Mouse (Mus musculus) MEL (cell line): ENCODE data around the gene Tas2r144. TPM values are rescaled to one million over a fixed set of nuclear protein-coding genes. Genes with fewer than 3 reads are reported as not detected.

Experiments used
- DNase-seq: peaks from one replicate; pipeline ENCODE4 v3.0.0; 2011; ENCODE audit warnings: low read depth, low spot score
- H3K27ac ChIP-seq: 2 replicates; pipeline ENCODE4 v1.5.1; 2012; ENCODE audit warnings: low read depth, mild to moderate bottlenecking, control low read depth, low read length, moderate library complexity; ENCODE audit not compliant: control insufficient read depth
- H3K27me3 ChIP-seq, 2 experiments: fragments of 150-350 bp in 1 of 2; sonication (generic) in 1 of 2; 2 replicates each; pipeline ENCODE4 v1.6.1; 2012; ENCODE audit warnings: low read length in 2 of 2, mild to moderate bottlenecking in 2 of 2, improper control_type of control experiment in 1 of 2, moderate library complexity in 1 of 2; ENCODE audit not compliant: insufficient read depth in 2 of 2, control insufficient read depth in 1 of 2
- H3K36me3 ChIP-seq, 2 experiments: 2 replicates each; pipeline ENCODE4 v1.6.1; 2012 to 2014; ENCODE audit warnings: low read length in 2 of 2, improper control_type of control experiment in 1 of 2, inconsistent platforms in 1 of 2, mild to moderate bottlenecking in 1 of 2; ENCODE audit not compliant: insufficient read depth in 2 of 2, control insufficient read depth in 1 of 2
- H3K4me1 ChIP-seq, 2 experiments: fragments of 150-350 bp in 1 of 2; sonication (generic) in 1 of 2; 2 replicates each; pipeline ENCODE4 v1.6.1; 2012; ENCODE audit warnings: low read length in 2 of 2, improper control_type of control experiment in 1 of 2, mild to moderate bottlenecking in 1 of 2; ENCODE audit not compliant: insufficient read depth in 2 of 2, control insufficient read depth in 1 of 2
- H3K4me3 ChIP-seq, 2 experiments: fragments of 150-350 bp in 1 of 2; sonication (generic) in 1 of 2; 2 replicates each; pipeline ENCODE4 v1.5.1; 2012; ENCODE audit warnings: low read depth in 2 of 2, low read length in 2 of 2, mild to moderate bottlenecking in 2 of 2, moderate library complexity in 2 of 2, control low read depth in 1 of 2, improper control_type of control experiment in 1 of 2; ENCODE audit not compliant: control insufficient read depth in 1 of 2, insufficient read depth in 1 of 2
- H3K79me2 ChIP-seq: 2 replicates; pipeline ENCODE4 v1.6.1; 2012; ENCODE audit warnings: mild to moderate bottlenecking, low read length, moderate library complexity; ENCODE audit not compliant: control insufficient read depth, poor library complexity, insufficient read depth
- H3K9ac ChIP-seq: 2 replicates; pipeline ENCODE4 v1.6.1; 2012; ENCODE audit warnings: low read depth, mild to moderate bottlenecking, control low read depth, low read length, moderate library complexity; ENCODE audit not compliant: control insufficient read depth, poor library complexity, severe bottlenecking
- H3K9me3 ChIP-seq: fragments of 150-350 bp; sonication (generic); replicated peaks from 2 replicates; pipeline ENCODE4 v1.6.1; 2012; ENCODE audit warnings: mild to moderate bottlenecking, low read length, improper control_type of control experiment, moderate library complexity; ENCODE audit not compliant: insufficient read depth
- BHLHE40 ChIP-seq: IDR thresholded peaks from 2 replicates; pipeline ENCODE4 v1.6.1; 2012; ENCODE audit warnings: low read depth, mild to moderate bottlenecking, inconsistent platforms, low read length, improper control_type of control experiment, borderline replicate concordance
- CHD2 ChIP-seq: IDR thresholded peaks from 2 replicates; pipeline ENCODE4 v1.6.1; 2011; ENCODE audit warnings: low read length, improper control_type of control experiment
- E2F4 ChIP-seq: IDR thresholded peaks from 2 replicates; pipeline ENCODE4 v1.6.1; 2011; ENCODE audit warnings: low read depth, low read length, improper control_type of control experiment, borderline replicate concordance
- ELF1 ChIP-seq: IDR thresholded peaks from 2 replicates; pipeline ENCODE4 v1.6.1; 2014; ENCODE audit warnings: low read depth, mild to moderate bottlenecking, inconsistent platforms, low read length, improper control_type of control experiment, moderate library complexity
- EP300 ChIP-seq, 2 experiments: IDR thresholded peaks; 2 replicates each; pipeline ENCODE4 v1.6.1; 2011; ENCODE audit warnings: improper control_type of control experiment in 2 of 2, low read length in 2 of 2, low read depth in 1 of 2, mild to moderate bottlenecking in 1 of 2
- GATA1 ChIP-seq: IDR thresholded peaks from 2 replicates; pipeline ENCODE4 v1.6.1; 2011; ENCODE audit warnings: low read depth, low read length, improper control_type of control experiment
- HCFC1 ChIP-seq: IDR thresholded peaks from 2 replicates; pipeline ENCODE4 v1.6.1; 2012; ENCODE audit warnings: low read depth, mild to moderate bottlenecking, inconsistent platforms, low read length, improper control_type of control experiment, moderate library complexity
- KAT2A ChIP-seq: conservative IDR thresholded peaks from 2 replicates; pipeline ENCODE4 v1.6.1; 2012; ENCODE audit warnings: low read depth, low read length, improper control_type of control experiment, inconsistent platforms
- MAZ ChIP-seq: IDR thresholded peaks from 2 replicates; pipeline ENCODE4 v1.6.1; 2012; ENCODE audit warnings: low read depth, mild to moderate bottlenecking, inconsistent platforms, low read length, improper control_type of control experiment
- MXI1 ChIP-seq: IDR thresholded peaks from 2 replicates; pipeline ENCODE4 v1.6.1; 2011; ENCODE audit warnings: mild to moderate bottlenecking, low read depth, low read length, improper control_type of control experiment
- MYC ChIP-seq: IDR thresholded peaks from 2 replicates; pipeline ENCODE4 v1.6.1; 2011; ENCODE audit warnings: low read depth, mild to moderate bottlenecking, low read length, improper control_type of control experiment, moderate library complexity
- NRF1 ChIP-seq: IDR thresholded peaks from 2 replicates; pipeline ENCODE4 v1.6.1; 2014; ENCODE audit warnings: low read depth, mild to moderate bottlenecking, inconsistent platforms, low read length, improper control_type of control experiment, moderate library complexity; ENCODE audit not compliant: poor library complexity, insufficient read depth, severe bottlenecking
- SIN3A ChIP-seq: IDR thresholded peaks from 2 replicates; pipeline ENCODE4 v1.6.1; 2012; ENCODE audit warnings: low read length, improper control_type of control experiment, inconsistent platforms
- TAL1 ChIP-seq: IDR thresholded peaks from 2 replicates; pipeline ENCODE4 v1.6.1; 2012; ENCODE audit warnings: mild to moderate bottlenecking, inconsistent platforms, low read length, moderate library complexity, mixed read lengths
- UBTF ChIP-seq: IDR thresholded peaks from 2 replicates; pipeline ENCODE4 v1.6.1; 2012; ENCODE audit warnings: low read depth, mild to moderate bottlenecking, inconsistent platforms, low read length, improper control_type of control experiment, moderate library complexity, borderline replicate concordance; ENCODE audit not compliant: insufficient read depth
- ZC3H11A ChIP-seq: IDR thresholded peaks from 2 replicates; pipeline ENCODE4 v1.6.1; 2012; ENCODE audit warnings: low read depth, mild to moderate bottlenecking, inconsistent platforms, low read length, improper control_type of control experiment
- ZKSCAN1 ChIP-seq: IDR thresholded peaks from 2 replicates; pipeline ENCODE4 v1.6.1; 2012; ENCODE audit warnings: low read depth, mild to moderate bottlenecking, inconsistent platforms, low read length, improper control_type of control experiment, moderate library complexity
- ZNF384 ChIP-seq: IDR thresholded peaks from 2 replicates; pipeline ENCODE4 v1.6.1; 2012; ENCODE audit warnings: low read depth, mild to moderate bottlenecking, inconsistent platforms, low read length, improper control_type of control experiment
- polyA plus RNA-seq, 2 experiments: library from polyadenylated mRNA; stranded (reverse) in 1 of 2; unstranded in 1 of 2; fragments of >175 nt in 1 of 2; fragments of >200 nt in 1 of 2; gene quantifications; 2 replicates each; pipeline versions ENCODE4 v1.2.1 to v1.2.4; 2012; ENCODE audit warnings: low replicate concordance in 2 of 2, low read depth in 1 of 2; ENCODE audit not compliant: insufficient read length in 2 of 2, insufficient read depth in 1 of 2, missing spikeins in 1 of 2
- total RNA-seq: library from RNA; depleted of rRNA; stranded (reverse); fragments of 300-350 nt; gene quantifications from 2 replicates; pipeline ENCODE4 v1.2.3, GENCODE M21; 2012

Gene Tas2r144
- total and polyA plus RNA-seq, 3 experiments, result not detected

DNA sequence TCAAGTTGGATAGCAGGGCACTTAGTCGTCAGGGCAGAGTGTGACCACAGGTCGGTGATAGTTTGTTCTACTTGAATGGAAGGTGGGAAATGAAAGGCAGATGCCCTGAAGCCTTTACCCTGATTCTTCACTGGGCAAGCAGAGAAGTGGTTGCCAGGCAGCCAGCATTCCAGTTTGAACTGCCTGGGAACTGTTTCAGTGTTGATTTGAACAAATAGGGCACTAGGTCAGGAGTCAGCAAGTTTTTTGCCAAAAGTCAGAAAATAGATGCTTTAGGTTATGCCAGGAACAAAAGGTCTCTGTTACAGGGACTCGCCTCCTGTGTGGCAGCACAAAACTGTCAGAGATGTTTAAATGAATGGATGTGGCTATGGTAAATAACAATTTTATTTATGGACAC, 7.2 kb downstream of the Tas2r144 start:
- H3K36me3 ChIP-seq, result no peaks in the 10 kb centered on the region
- no peaks in the 10 kb centered on the region for H3K79me2 ChIP-seq
- H3K4me1 ChIP-seq, result no peaks in the 10 kb centered on the region
- DNase-seq, result no peak
- H3K9me3 ChIP-seq, result no peaks in the 10 kb centered on the region
- H3K9ac ChIP-seq, result no peak overlapping the region
- H3K27ac ChIP-seq, result no peak overlapping the region
- no peak for TF ChIP-seq KAT2A
- no peak for TF ChIP-seq UBTF
- no peak for TF ChIP-seq NRF1
- no peak for TF ChIP-seq ZKSCAN1
- TF ChIP-seq GATA1, result no peak
- TF ChIP-seq EP300 (IDR thresholded peaks at IDR 0.05; ENCODE audit: low read depth in 1 of 2, low read length in 2 of 2), result no peak
- TF ChIP-seq SIN3A, result no peak
- no peak for TF ChIP-seq CHD2
- TF ChIP-seq MXI1, result no peak
- no peak for TF ChIP-seq HCFC1
- H3K4me3 ChIP-seq, result no peak overlapping the region
- no peaks in the 10 kb centered on the region; a peak in 1 of 4 replicates for H3K27me3 ChIP-seq

GRCm38 (mm10) chr6:42225046-42225445, 9.9 kb downstream of the Tas2r144 start:
- H3K9ac ChIP-seq, result no peak overlapping the region
- DNase-seq, result no peak
- TF ChIP-seq MAZ (no peak), UBTF (no peak), BHLHE40 (no peak), ZNF384 (no peak), ZC3H11A (no peak), ELF1 (no peak), CHD2 (no peak), TAL1 (no peak), E2F4 (no peak), MYC (no peak)
- TF ChIP-seq, all 39 proteins: peak for 0
- Histone ChIP-seq H3K9me3 (no peaks in the 10 kb centered on the region), H3K36me3 (no peaks in the 10 kb centered on the region), H3K79me2 (no peaks in the 10 kb centered on the region), H3K4me1 (no peaks in the 10 kb centered on the region), H3K27me3 (no peaks in the 10 kb centered on the region; a peak in 1 of 4 replicates), H3K4me3 (no peak overlapping the region), H3K27ac (no peak overlapping the region)
